Mouse (Mus musculus): ENCODE measurements around the gene Smim26.

DNA sequence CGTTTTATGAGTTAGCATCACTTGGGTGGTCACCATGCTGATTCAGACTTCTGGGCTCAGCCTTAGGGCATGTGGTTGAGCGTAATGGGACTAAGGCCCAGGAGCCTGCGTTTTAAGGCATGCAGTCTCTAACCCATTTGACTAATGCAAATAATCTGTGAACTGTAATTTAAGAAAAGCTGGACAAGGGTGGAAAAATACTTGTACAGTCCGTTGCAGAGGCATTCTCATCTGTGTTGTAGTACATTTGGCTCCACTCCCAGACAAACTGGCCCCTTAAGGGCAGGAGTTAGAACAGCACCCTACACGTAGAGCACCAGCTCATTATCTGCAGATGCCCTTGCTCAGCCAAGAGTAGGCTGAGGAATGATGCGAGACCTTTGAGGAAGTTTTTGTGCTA, 49.2 kb upstream of the Smim26 start:
- TF ChIP-seq CTCF (IDR thresholded peaks at IDR 0.05; ENCODE audit: low read depth) (no peak), EP300 (optimal IDR thresholded peaks at IDR 0.05) (no peak)

Measured in stomach, postnatal 0 days (tissue).